Mouse (Mus musculus) kidney, adult 2 months (tissue): Measurements from ENCODE around the gene 6030468B19Rik.

Experiments used
- CTCF ChIP-seq: fragments of 200-500 bp; conservative IDR thresholded peaks from 2 replicates; pipeline ENCODE4 v1.5.1; 2011; ENCODE audit warnings: low read depth, mild to moderate bottlenecking, control low read depth, low read length, moderate library complexity, mixed read lengths; ENCODE audit not compliant: insufficient read depth, insufficient read length
- POLR2A ChIP-seq: fragments of 200-500 bp; IDR thresholded peaks from one replicate; pipeline ENCODE4 v1.6.1; 2011; ENCODE audit warnings: low read depth, low read length, control low read depth

DNA sequence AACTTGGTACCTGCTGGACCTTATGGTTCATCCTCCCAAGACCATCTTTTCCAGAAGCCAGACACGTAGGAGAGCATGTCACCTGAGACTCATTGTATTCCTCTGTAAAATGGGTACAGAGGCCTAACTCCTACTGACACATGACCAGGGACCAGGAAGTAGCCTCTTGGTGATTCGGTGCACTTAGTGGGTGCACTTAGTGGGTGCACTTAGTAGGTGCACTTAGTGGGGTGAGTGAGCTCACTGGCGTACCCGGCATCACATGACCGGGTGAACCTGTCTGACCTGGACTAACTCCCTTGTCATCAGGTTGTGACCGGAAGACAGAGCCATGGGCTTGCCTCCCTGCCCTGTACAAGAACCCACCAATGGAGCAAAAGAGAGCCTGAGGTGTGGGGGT lies 9.3 kb downstream of the 6030468B19Rik start:
- TF ChIP-seq CTCF, result no peak
- TF ChIP-seq POLR2A, result no peak
